Mouse (Mus musculus) erythroid progenitor cell, adult 5-6 weeks (primary cell): ENCODE results near the gene St3gal5. TPM values are rescaled to one million over a fixed set of nuclear protein-coding genes. Genes with fewer than 3 reads are reported as not detected.
A peak's percentile ranks its signal among the peaks of the same experiment; 100 is the strongest.

Experiments
- ATAC-seq: replicated peaks from 2 replicates; pipeline ENCODE4 v1.8.0; 2016; ENCODE audit warnings: moderate number of reproducible peaks, mild to moderate bottlenecking, moderate TSS enrichment, inconsistent platforms; ENCODE audit not compliant: poor library complexity, low FRiP score, severe bottlenecking
- total RNA-seq, 2 experiments: library from RNA; stranded (forward) in 1 of 2; stranded (reverse) in 1 of 2; fragments of 150-400 nt in 1 of 2; fragments of 186-747, 209-891 nt in 1 of 2; gene quantifications; 2 replicates each; pipeline versions ENCODE4 v1.2.3 to v1.2.4; 2015 to 2017; ENCODE audit warnings: low replicate concordance in 2 of 2

St3gal5 gene
- total RNA-seq, 2 experiments from 2014 or later = 226 to 263 TPM

DNA sequence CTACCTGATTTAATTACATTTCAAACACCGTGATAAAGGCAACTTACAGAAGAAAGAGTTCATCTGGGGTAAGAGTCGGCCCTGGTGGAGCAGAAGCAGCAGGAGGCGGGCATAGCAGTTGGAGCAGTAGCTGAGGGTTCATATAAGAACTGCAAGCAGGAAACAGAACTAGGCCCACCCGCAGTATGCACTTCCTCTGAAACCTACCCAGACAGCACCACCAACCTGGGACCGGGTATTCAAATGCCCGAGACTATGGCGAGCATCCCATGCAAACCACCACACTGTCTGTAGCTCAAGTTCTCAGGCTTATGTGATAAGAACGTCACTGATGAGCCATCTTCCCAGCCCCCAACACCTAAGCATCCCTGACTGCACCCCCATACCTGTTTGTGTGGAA is 58.3 kb downstream of the St3gal5 start:
- ATAC-seq = no peak

DNA sequence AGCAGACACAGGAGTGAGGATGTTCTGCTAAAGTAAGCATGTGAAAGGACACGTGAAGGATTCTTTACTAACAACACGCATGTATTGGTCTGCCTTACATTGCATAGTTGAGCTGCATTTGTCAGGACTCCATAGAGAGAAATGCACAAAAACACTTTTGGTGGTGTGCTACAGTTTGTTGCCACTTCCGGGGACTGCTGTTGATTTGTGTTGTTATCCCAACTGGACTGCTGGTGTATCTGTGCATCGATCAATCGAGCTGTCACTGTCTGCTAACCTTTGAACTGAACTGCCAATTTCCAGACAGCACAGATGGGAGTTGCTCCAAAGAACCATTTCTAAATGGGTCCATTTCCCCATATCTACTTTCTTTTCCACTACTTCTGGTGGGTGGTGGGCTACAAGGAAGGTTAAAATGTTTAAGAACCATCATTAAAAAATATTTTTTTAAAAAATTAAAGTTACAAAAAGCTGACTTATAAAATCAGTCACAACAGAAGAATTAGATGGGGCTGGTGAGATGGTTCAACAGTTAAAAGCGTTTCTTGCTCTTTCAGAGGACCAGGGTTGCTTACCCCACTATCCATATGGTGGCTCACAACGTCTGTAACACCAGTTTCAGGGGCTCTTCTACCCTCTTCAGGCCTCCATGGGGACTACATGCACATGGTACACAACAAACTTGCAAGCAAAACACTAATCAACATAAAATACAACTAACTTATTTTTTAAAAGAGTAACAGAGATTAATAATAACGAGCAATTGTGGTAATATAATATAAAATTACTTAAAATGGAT is 61.8 kb downstream of the St3gal5 start:
- no peak for ATAC-seq

DNA sequence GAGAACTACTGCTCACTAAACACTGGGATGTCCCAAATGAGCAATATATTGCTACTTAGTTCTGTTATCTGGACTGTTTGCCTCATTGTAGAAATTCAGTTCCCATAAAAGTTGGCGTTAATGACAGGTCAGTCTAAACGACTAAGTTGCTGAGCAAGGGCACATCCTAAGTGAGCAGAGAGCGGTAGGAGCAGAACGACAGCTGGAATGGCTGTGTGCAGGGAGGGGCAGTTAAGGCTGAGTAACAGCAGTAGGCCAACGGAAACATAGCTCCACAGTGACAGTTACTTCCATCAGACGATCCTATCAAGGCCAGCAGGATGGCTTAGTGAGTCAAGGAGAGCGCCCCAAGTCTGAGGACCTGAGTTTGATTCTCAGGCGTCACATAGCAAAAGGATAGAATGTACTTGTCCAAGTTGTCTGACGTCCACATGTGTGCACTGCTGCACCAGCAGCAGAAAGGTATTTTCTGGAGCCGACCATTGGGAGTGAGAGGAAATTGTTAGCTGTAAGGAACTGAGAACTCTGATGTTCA is 62.5 kb downstream of the St3gal5 start:
- no peak for ATAC-seq

DNA sequence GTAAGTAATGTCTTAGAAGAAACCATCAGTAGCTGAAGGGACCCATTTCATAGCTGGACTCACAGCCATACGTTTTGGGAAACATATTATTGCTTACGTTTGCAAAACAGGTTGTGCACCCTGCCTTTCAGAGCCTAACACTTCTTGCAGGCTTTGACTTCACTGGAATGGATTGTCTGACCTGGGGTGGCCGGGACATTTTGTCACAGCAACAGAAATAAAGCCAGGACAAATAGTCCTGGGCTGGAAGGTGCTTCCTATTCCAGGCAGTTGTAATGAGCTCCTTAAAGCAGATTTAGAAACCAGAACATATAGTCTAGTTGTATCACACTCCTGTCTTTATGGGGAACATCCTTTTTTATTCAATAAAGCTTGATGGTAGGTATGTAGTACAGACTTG is 63.6 kb downstream of the St3gal5 start:
- ATAC-seq = no peak

DNA sequence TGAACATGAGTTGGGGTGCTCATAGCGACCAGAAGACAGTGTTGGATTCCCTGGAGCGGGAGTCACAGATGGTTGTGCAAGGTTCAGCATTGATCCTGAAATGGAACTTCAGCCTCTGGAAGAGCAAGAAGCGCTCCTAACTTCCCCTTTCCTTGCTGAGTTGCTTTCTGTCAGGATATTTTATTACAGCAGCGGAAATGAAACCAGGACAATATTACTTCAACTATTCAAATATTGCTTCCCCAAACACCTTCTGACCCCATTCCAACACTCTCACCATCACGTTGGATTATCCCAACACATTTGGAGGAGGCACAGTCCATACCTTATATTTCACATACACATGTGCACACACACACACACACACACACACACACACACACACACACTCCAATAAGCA is 64.4 kb downstream of the St3gal5 start:
- ATAC-seq = no peak

DNA sequence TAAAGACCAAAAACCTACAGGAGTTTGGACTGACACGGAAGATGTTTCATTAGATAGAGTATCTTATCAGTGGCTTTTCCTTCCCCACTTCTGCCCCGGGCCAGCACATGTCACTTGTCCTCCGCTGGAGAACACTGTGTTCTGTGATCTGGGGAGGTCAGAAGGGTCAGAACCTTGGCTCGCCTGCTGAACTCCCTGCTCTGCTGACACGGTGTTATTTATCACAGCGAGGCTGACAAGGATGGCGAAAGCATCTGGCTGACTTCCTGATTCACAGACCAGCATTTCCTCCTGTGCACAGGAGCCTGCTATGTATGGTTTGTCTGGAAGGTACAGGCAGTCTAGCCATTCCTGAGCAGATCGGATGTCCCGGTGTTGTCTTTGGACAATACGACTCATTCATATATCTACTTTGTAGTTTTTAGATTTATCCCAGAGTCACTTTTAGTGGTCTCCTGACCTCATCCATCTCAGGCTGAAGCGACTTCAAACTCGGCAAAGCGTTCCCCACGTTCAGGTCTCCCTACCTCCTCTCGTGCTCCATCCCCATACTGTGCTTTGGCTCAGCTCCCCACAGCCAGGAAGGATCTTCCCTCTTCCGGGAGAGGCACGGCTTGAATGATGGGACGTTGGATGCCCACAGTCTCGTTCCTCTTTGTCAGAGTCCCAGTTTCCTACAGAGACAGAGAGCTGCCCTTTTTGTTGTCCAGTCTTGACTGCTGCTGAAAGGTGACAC is 64.9 kb downstream of the St3gal5 start:
- no peak for ATAC-seq

DNA sequence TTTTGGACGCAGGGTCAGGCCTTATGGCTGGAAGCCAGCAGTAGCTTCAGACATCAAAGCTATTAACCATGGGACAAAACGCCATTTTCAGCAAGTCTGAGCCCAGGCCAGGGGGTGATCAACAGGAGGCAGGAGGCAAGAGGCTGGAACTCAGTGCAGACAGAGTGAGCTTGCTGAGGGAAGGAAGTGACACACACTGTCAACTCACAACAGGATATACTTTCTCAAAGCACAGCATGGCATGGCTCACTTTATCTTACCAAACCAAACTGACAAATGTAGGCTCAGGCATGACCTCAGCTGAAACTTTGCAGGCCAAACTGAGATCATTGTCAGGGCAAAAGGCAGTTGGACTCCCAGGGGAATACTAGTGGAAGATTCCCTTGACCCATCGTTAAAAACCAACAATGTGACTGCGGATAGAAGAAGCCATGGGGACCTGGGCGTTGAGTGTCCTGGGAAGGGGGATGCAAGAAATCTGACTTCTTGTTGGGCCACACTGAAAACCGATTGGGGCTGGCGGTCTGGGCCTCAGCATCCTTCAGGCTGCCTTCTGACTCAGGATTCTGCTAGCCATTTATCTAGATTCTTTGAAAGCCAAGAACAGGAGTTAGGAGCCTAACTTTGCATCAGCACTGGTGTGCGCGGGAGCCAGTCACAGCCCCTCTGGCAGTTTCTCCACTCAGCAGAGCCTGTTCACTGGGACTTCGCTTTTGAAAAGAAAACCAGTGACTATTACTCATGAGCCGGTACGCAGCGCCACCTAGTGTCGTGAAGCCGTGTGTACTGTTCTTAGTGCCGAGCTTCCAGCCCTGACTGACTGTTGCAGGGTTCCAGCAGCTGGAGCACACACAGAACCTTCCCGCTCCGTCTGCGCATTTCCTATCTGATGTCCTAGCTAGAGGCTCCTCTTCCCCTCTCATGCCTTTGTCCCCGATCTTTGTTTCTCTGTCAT is 67.2 kb downstream of the St3gal5 start:
- ATAC-seq = peak; percentile 85

DNA sequence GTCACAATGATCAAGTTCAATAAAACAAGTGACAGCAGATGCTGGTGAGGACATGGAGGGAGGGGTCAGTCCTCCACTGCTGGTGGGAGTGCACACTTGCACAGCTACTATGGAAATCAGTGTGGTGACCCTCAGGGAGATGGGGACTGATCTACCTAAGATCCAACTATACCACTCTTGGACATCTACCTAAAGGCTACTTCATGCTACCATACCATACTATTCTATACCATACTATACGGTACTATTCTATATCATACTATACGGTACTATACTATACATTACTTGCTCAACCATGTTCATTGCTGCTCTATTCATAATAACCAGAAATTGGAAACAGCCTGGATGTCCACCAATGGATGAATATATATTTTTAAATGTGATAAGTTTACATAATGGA is 68.5 kb downstream of the St3gal5 start:
- ATAC-seq = no peak

DNA sequence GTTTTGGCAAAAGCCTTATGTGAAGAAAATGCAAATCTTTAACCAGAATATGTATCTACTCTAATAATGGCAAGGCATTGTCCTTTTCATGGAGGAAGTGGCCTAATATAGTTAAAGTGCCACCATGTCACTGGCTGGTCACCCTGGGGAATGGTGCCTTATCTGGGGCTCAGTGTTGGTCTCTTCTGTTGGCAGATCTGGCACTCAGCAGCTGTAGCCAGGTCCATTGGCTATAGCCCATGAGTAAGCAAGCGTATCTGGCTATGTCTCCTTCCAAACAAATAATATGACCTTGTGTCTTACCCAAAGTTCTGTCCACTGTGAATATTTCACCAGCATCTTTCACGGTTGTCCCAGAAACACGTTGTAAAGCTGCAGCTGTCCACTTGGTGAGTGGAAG is 74.0 kb downstream of the St3gal5 start:
- ATAC-seq = no peak

DNA sequence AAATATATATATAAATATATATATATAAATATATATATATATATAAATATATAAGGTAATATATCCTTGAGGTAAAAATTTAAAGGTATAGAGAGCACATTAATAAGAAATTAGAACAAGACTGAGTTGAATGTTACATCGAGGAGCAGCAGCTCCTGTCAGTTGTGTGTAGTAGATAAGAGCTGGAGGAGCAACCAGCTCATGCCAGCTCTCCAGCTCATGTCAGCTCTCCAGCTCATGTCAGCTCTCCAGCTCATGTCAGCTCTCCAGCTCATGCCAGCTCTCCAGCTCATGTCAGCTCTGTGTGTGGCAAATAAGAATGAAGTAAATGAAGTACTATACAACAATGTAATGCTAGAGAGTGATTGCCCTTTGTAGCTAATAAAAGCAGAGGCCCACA is 76.0 kb downstream of the St3gal5 start:
- ATAC-seq = 0 out of 2 replicates have a peak, but pooled peaks have one; percentile 46

DNA sequence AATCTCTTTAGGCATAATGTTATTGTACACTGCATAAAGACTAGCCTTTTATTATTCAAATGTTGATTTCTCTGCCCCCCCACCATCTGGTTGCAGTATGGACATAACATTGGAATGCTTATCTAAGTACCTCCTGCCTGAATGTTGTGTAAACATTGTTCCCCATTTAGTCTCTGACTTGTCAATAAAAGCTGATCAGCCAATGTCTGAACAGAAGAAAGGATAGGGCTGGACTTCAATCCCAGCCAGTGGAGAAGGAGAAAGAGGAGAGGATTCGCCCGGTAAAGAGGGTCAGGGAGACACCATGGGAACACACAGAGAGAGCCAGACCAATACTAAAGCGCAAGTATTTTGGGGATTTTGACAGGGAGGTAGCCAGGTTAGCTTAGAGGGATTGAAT is 78.0 kb downstream of the St3gal5 start:
- no peak for ATAC-seq

DNA sequence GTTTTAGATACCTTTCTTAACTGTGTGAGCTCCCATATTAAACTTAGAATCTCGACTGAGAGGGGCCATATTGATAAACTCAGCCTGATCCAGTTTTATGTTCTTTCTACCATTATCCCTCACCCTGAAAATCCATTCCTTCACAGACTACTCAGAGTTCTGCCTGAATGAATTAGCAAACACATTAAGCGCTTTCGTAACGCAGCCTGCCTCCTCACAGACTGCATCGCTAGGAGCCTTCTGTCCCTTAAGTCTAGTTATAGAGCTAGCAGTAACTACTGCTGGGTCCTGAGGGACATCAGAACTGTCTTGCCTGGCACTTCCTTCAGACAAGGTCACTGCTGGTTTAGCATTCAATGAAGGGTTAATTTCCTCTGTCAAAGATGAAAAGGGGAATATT is 78.6 kb downstream of the St3gal5 start:
- no peak for ATAC-seq

DNA sequence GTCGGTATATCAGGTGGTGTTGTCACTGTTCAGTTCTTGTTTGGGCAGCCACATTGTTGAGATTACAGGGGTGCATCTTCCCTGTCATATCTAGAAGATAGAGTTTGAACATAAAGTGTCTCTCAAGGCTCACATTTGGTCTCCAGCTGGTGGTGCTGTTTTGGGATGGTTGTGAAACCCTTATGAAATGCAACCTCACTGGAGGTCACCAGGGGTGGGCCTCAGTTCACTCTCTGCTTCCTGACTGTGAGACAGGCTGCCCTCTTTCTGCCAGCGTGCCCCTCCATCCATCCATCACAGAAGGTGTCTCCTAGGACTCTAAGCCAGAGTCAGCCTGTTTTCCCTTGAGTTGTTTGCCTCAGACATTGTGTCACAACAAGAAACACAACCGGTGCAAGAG is 80.0 kb downstream of the St3gal5 start:
- no peak for ATAC-seq

DNA sequence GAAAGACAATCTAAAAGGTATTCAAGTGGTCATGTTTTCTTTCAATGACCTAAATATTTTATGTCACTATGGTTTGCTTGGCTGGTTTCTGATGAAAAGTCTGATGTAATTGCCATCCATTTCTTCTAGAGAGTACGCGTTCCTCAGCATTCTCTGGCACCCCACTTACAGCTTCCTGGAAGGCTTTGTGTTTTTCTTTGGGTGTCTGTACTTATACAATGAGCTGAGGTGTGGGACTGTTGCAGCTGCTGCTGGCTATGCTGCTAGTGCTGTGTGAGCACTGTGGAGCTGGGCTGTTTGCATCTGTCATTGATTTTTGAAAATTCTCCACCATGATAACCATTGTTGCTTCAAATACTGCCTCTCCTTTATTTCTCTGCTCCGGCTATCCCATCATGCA is 81.6 kb downstream of the St3gal5 start:
- ATAC-seq = no peak

DNA sequence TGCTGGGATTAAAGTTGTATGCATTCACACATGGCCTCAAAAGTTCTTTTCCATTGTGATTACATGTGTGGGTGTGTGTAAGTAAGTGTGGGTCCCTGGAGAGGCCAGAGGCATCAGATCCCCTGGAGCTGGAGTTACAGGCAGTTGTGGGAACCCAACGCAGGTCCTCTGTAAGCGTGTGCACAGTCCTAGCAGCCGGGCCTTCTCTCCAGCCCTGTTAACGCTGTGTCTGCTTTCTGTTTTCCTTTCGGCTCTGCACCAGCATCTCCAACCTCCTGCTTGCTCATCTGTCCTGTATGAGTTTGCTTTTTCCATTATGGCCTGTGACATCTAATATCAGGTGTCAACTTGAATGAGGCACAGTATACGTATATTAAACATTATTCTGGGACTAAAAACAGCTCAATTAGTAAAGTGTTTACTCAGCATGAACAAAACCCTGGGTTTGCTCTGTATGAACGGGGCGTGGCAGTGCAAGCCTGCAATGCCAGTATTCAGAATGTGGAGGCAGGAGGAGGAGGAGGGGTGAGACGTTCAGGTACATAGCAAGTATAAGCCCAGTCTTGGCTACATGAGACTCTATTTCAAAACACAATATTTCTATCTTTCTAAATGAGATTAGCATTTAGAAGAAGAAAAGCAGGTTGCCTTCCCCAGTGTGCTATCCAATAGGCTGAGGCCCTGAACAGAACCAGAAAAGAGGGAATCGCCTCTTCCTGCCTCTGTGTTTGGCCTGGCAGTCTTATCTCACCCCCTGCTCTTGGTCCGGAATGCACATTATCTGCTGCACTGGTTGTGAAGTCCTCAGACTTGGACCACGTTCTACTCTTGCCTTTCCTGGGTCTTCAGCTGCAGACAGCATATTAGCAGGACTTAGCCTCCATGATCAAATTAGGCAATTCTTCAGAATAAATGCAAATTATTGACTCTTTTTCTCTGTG is 82.4 kb downstream of the St3gal5 start:
- no peak for ATAC-seq

DNA sequence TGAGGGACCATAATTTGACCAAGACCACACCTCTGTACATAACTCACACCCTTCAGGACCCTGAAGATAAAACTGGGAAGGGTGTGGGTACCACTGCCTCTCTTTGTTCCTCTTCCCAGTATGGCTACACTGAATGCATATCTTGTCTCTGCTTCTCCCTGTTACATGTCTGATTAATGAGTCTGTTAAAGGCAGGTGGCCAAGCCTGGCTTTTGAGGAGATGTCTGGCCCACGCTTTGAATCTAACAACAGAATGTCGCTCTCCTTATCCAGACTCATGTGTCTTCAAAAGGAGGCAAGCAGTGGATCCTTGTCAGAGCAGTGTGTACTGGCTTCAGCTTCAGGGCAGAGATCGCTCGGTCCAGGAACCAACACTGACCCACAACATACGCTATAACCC is 87.2 kb downstream of the St3gal5 start:
- ATAC-seq = no peak

DNA sequence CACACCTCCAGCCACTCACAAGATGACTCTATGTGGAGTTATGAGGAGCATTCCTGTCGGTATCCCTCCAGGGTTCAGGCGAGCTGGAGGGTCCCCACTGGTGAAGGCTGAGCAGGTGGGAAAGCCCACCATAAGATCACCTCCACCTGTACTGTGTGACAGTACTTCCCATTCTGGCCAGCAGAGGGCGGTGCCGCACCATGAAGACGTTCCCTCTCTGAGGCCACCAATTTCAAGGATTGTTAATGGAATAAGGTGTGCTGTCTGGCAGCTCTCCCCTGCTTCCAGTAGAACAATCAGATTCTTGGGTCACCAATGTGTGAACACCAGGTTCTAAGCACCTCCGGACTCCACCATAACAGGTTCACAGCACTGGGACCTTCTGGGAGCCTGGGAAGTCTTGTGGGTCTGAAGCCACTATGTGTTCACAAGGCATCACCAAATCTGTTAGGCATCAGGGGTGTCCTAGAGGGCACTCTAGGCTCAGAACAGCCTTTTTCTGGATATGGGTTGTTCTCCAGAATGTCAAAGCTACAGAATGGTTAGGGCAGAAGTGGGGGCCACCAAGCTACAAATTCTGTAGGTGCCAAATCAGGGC is 88.6 kb downstream of the St3gal5 start:
- peak; percentile 77 for ATAC-seq

DNA sequence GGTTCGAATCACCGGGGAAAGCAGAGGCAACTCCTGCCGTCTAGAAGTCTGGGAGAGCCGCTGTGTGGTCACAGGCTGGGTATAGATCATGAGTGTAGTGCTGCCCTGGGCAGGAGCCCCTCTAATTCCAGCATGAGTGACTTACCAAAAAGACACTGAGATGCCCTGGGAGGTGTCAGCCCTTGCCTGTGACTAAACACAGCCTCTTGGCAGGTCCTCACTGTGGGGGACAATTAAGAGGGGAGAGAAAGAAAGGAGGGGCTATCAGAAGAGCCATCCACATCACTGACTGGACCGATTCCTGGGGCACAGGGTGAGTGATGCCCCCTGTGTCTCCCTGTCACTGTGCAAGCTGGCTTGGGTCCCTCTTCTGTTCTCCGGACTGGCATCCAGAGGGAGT is 89.4 kb downstream of the St3gal5 start:
- ATAC-seq = no peak
